Mouse (Mus musculus): Measurements from ENCODE around the gene St6galnac3. TPM values are rescaled to one million over a fixed set of nuclear protein-coding genes. Genes with fewer than 3 reads are reported as not detected.

Gene St6galnac3
- total RNA-seq, 2 experiments from 2014 or later, result 9.9 to 12.6 TPM

DNA sequence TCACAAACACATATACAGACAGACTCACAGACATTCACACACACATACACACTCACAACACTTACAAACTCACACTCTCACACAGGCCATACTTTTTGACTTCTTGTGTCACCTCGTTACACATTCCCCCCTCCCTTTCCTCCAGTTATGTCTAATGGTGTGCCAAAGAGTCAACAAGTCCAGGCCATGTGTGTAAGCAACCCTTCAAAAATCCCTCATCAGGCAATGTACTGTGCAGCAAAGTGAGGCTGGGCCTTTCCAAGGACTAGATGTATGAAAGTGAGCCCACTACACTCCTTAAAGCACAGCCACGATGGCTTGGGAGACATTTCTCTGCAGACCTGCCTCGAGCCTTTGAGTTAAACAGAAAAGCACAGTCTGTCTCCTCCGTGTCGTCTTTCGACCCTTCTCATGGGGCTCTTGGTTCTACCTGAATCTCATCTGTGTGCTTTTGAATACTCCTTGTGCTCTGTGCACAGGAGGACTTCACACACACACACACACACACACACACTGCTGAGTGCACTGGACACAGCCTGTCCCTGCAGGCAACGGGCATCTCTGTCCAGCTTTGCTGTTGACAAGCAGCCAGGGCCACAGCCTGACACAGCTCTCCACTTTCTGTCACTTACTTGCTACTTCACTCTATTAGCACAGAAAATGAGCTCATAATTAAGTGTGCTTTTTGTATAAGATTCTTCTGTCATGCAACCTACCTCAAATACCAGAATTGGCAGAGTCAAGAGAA is 177.9 kb downstream of the St6galnac3 start:
- no peak for DNase-seq
- intact Hi-C loops (cut with DNase I), result no loop called here

DNA sequence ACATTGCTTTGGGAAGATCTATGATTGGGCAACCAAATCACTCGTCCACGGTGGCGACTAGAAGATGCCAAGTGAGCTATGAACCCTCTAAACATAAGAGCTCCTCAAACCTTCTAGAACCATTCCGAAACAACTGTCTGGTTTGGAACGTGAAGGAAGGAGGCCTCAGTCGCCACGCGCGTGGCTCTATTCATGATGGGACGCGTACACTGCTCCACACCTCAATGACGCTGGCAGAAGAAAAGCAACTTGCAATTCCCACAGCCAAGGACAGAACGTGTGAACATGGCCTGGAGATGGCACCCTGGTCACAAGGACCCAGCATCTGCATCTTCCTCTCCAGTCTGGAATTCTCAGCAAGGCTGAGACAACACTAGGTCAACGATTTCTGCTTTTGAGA is 185.1 kb downstream of the St6galnac3 start:
- intact Hi-C loops (cut with DNase I), result no loop called here
- DNase-seq, result no peak

- intact Hi-C loops (cut with DNase I), result no loop called here
- DNase-seq, result no peak
Measured at GRCm38 (mm10) chr3:153538396-153538795, 186.6 kb downstream of the St6galnac3 start.

GRCm38 (mm10) chr3:153537435-153537834 is 187.5 kb downstream of the St6galnac3 start:
- intact Hi-C loops (cut with DNase I), result no loop called here
- DNase-seq, result no peak

DNA sequence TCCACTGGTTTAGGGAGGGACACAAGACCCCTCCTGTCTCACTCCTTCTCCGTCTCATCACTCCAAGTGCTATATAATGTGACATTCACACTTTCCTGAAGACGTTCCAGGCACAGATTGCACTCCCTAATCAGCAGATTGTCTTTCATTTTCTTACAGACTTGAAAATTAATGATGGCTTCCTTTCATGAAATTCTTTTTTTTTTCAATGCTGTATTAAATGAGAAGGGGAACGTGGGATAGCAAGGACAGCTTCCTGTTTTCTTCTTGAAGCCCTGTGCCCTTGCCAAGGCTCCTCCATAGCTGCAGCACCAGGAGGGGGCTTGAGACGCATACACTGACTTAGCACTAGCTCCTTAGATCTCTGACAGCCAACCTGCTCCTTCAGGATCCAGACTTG is 188.7 kb downstream of the St6galnac3 start:
- intact Hi-C loops (cut with DNase I), result no loop called here
- no peak for DNase-seq

DNA sequence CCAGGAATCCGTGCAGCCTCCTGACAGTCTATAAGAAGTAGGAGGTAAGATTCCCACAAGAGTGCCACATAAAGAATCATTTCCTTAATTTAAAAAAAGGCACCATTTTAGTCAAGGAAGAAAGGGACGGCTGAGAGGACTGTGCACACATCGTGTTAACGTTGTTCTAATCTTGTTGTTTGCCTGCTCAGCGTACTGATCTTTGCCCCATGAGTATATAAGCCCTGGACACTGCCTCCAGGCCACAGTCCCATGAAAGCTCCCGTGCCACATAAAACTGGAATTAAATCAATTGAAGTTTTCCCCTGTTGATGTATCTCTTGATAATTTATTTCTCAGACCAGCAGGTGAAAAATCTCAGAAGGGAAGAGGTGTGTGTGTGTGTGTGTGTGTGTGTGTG is 195.8 kb downstream of the St6galnac3 start:
- no peak for DNase-seq
- intact Hi-C loops (cut with DNase I), result no loop called here

- intact Hi-C loops (cut with DNase I), result no loop called here
- no peak for DNase-seq
Measured at GRCm38 (mm10) chr3:153525151-153525768, 199.7 kb downstream of the St6galnac3 start.

GRCm38 (mm10) chr3:153516848-153517247 is 208.1 kb downstream of the St6galnac3 start:
- intact Hi-C loops (cut with DNase I), result no loop called here
- no peak for DNase-seq

DNA sequence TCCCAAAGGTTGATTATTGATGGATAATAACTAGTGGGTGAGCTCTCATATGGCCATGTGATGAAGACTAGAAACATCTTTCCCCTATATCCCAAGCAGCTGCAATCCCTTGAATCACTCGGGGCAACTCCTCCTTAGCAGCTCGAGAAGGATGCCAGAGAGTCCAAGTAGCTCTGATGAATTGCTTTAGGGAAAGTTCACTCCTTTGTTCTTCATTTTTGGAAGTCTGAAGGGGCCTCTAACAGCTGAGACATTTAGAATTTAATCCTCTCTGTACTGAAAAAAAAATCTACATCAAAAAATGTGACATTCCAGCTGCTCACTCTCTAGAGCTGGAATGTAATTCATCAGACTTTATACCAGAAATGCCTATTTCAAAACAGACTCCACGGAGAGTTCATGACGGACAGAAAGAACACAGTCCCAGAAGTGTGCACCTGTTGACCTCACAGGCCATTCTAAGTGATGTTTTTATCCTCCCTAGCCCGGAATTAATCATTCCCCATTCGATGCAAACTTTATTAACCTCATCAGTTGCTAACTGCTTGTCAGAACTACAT is 211.4 kb downstream of the St6galnac3 start:
- no peak for DNase-seq
- intact Hi-C loops (cut with DNase I), result no loop called here

GRCm38 (mm10) chr3:153512545-153512944 is 212.4 kb downstream of the St6galnac3 start:
- no peak for DNase-seq
- intact Hi-C loops (cut with DNase I), result no loop called here

DNA sequence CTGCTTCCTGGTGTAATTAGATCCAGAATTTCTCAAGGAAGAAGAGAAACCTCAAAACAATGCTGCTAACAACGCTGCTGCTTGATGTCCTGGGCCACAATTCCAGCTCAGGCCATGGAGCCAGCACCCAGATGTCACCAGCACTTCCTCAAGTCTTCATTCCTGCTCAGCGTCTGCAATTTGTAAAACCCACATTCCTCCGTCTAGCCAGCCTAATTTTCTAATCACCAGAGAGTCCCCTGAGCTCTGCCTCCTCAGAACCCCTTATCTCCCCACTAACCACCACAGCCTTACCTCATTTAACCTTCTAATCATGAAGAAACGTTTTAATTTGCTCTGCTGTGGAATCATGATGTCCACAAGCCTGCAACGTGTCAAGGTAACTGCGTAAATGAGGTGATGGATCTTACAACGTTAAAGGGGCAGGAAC is 213.8 kb downstream of the St6galnac3 start:
- no peak for DNase-seq
- intact Hi-C loops (cut with DNase I), result no loop called here

DNA sequence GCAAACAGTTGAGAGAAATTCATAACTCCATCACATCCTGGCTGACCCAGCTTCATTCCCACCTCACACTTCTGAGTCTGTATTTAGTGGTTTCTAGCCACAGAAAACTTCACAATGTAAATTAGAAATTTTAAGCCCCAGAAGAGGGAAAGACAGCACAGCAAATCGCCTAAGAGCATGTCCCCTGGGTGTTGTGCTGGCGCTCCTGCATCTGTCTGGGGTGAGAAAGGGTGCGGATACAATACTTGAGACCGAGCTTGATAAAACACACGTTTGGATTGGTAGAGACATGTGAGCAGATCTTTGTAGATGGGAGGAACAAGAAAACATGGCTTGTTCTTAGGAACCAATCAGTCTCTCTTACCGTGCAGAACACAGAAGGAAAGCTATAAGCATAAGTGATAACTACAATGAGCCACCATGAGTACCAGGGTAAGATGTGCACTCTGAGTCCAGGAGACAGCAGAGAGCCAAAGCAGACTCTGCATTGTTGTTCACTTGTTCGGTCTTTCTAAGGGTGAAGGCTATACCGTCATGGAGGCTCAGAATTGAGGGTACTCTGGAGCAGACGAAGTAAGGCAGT is 214.8 kb downstream of the St6galnac3 start:
- no peak for DNase-seq
- intact Hi-C loops (cut with DNase I), result no loop called here

DNA sequence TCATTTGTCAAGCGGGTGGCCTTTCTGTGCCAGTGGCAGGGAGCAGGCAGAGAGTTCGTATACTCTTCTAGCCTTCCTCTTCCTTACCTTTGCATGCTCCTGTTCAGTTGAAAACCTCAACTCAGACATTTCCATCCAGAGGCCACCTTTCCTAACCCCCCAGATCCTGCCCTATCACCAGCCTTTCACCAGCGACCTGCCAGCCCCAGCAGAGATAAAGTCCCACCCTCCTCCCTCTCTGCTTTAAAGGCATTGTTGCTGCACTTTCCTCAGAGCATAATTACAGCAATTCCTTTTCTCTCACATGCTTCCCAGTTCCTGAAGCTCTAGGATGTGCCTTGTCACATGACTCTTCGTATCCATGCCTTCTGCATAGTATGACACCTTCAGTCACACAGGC is 215.3 kb downstream of the St6galnac3 start:
- intact Hi-C loops (cut with DNase I), result no loop called here

GRCm38 (mm10) chr3:153509029-153509428 is 215.9 kb downstream of the St6galnac3 start:
- intact Hi-C loops (cut with DNase I), result no loop called here
- DNase-seq, result no peak

More for the DNA sequence above, 215.3 kb downstream of the St6galnac3 start:
- no peak for DNase-seq

GRCm38 (mm10) chr3:153508592-153508991 is 216.4 kb downstream of the St6galnac3 start:
- no peak for DNase-seq
- intact Hi-C loops (cut with DNase I), result no loop called here

DNA sequence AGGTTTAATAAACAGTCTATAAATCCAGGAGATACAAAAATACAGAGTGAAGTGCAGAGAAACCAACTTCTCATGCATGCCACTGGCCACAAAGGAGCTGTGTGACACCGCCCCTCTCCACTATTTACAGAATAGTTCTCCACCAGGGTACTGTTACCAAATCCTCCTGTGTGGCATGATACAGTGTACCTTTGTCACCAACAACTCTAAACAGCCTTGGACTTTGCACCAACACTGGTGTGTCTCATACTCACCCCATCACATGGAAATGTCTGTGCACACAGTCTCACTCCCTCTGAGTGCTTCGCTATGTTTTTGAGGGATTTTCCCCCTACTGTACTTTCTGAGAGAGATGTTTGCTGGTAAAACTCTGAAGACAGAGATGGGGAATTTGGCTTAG is 217.4 kb downstream of the St6galnac3 start:
- intact Hi-C loops (cut with DNase I), result no loop called here
- DNase-seq, result no peak

DNA sequence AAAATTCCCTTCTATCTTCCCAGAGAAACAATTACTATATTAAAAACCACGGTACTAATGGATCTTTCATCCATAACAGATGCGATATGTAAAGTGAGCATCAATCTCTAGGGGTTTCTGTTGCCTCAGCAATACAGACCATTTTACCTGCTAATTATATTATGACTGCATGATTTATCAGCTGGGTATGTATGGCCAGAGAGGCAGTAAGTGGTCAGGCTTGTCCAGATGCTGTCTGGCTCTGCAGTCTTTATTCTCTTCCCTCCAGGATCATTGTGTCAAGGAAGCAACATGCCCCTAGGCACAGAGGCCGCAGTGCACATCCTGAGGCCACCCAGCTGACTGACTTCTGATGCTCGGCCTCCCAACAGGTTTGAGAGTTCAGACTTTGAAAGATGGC is 222.5 kb downstream of the St6galnac3 start:
- no peak for DNase-seq
- intact Hi-C loops (cut with DNase I), result loop anchor here (5.0 kb wide), 1 partner anchor 150 kb away; no protein-coding TSS in a partner anchor

- intact Hi-C loops (cut with DNase I), result loop anchor here (5.0 kb wide), 1 partner anchor 151 kb away; no protein-coding TSS in a partner anchor
- peak; percentile 52 to 70 for DNase-seq
Measured at GRCm38 (mm10) chr3:153501333-153501877, 223.6 kb downstream of the St6galnac3 start.

DNA sequence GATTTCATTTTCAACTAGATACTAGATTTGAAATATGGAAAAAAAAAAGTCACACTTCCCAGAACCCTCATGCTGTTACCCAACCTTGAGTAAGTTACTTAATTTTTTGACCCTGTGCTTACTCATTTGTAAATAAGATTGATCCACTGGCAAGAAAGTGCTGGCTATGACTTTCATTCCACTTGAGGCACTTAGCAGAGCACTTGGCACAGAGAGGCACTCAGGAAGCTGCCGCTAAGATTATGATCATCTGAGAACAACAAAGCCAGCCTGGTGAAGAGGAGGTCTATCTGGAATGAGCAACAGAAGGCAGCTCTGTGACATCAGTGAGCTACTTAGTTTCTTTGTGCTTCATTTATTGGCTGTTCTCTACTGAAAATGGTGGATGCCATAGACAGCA is 232.0 kb downstream of the St6galnac3 start:
- DNase-seq, result no peak
- intact Hi-C loops (cut with DNase I), result no loop called here

GRCm38 (mm10) chr3:153489718-153490117 is 235.3 kb downstream of the St6galnac3 start:
- DNase-seq, result no peak
- intact Hi-C loops (cut with DNase I), result no loop called here

GRCm38 (mm10) chr3:153488931-153489330 is 236.0 kb downstream of the St6galnac3 start:
- intact Hi-C loops (cut with DNase I), result no loop called here
- DNase-seq, result no peak

Data from heart, postnatal 14 days (tissue).